Mouse (Mus musculus): ENCODE measurements around the gene Cabcoco1. TPM values are rescaled to one million over a fixed set of nuclear protein-coding genes. Genes with fewer than 3 reads are reported as not detected.

Cabcoco1 gene
- polyA plus RNA-seq, 1 experiment from 2014 or later = 1.1 TPM

DNA sequence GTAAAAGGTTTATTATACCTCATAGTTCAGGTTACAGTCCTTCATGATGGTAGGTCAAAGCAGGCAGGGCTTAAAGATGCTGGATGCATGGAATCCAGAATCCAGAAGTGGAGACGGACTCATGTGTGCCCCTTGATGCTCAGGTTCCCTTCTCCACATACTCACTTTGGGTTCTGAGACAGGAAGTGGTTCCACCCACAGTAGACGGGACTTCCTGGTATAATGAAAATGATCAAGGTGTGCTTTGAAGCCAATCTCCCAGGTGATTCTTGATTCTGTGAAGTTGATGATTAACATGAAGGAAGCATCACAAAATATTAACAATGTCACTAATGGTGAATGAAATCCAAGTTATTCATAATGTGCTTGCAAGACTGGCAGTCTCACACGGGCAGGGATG, 12.0 kb upstream of the Cabcoco1 start:
- ATAC-seq (replicated peaks; ENCODE audit: low FRiP score) (no peak), DNase-seq (ENCODE audit: low spot score) (no peak)
- no peaks in the 10 kb centered on the region for H3K9me3 ChIP-seq (ENCODE audit: control insufficient read depth, low read length)
- no peaks in the 10 kb centered on the region for H3K36me3 ChIP-seq (ENCODE audit: control insufficient read depth, insufficient read depth, low read length)
- no peak overlapping the region for H3K9ac ChIP-seq (ENCODE audit: low read depth, low read length)
- no peak overlapping the region for H3K4me2 ChIP-seq
- WGBS = 81% methylated on average over 3 of the region's 3 CpGs
- H3K4me3 ChIP-seq (ENCODE audit: low read depth, low read length) = no peak overlapping the region
- H3K4me1 ChIP-seq (replicated peaks; ENCODE audit: control insufficient read depth, insufficient read depth, low read length) = no peaks in the 10 kb centered on the region
- no peaks in the 10 kb centered on the region for H3K27me3 ChIP-seq (replicated peaks; ENCODE audit: control insufficient read depth, insufficient read depth, low read length)
- no peak overlapping the region for H3K27ac ChIP-seq (ENCODE audit: low read depth, low read length)

DNA sequence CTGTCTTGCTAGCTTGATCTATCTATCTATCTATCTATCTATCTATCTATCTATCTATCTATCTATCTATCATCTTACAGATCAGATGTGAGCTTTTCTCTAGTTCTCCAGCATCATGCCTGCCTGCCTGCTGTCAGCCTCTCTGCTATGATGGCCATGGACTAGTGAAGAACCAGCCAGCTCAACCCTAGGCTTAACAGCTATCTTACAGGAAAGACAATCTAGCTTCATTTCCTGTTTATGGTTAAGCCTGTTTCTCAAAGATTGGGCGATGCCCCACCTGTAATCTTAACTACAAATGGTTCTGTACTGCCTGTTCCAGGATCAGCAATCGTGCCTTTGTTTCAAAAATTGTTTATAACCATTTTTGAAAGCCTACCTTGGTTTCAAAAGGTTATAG, 10.9 kb upstream of the Cabcoco1 start:
- Histone ChIP-seq H3K4me1 (replicated peaks; ENCODE audit: control insufficient read depth, insufficient read depth, low read length) (no peaks in the 10 kb centered on the region), H3K9ac (ENCODE audit: low read depth, low read length) (no peak overlapping the region), H3K9me3 (ENCODE audit: control insufficient read depth, low read length) (no peaks in the 10 kb centered on the region), H3K27me3 (replicated peaks; ENCODE audit: control insufficient read depth, insufficient read depth, low read length) (no peaks in the 10 kb centered on the region), H3K27ac (ENCODE audit: low read depth, low read length) (no peak overlapping the region), H3K4me2 (no peak overlapping the region), H3K4me3 (ENCODE audit: low read depth, low read length) (no peak overlapping the region), H3K36me3 (ENCODE audit: control insufficient read depth, insufficient read depth, low read length) (no peaks in the 10 kb centered on the region)
- DNase-seq (ENCODE audit: low spot score) (no peak), ATAC-seq (replicated peaks; ENCODE audit: low FRiP score) (no peak)
- WGBS = 48% methylated on average over 2 of the region's 2 CpGs

GRCm38 (mm10) chr10:68551316-68551715, 9.6 kb upstream of the Cabcoco1 start:
- Histone ChIP-seq H3K4me3 (ENCODE audit: low read depth, low read length) (no peak overlapping the region), H3K36me3 (ENCODE audit: control insufficient read depth, insufficient read depth, low read length) (no peaks in the 10 kb centered on the region), H3K9ac (ENCODE audit: low read depth, low read length) (no peak overlapping the region), H3K4me1 (replicated peaks; ENCODE audit: control insufficient read depth, insufficient read depth, low read length) (no peaks in the 10 kb centered on the region), H3K4me2 (no peak overlapping the region), H3K9me3 (ENCODE audit: control insufficient read depth, low read length) (no peaks in the 10 kb centered on the region), H3K27me3 (replicated peaks; ENCODE audit: control insufficient read depth, insufficient read depth, low read length) (no peaks in the 10 kb centered on the region), H3K27ac (ENCODE audit: low read depth, low read length) (no peak overlapping the region)
- ATAC-seq (replicated peaks; ENCODE audit: low FRiP score) (no peak), DNase-seq (ENCODE audit: low spot score) (no peak)
- 84% methylated on average over 7 of the region's 7 CpGs for WGBS

DNA sequence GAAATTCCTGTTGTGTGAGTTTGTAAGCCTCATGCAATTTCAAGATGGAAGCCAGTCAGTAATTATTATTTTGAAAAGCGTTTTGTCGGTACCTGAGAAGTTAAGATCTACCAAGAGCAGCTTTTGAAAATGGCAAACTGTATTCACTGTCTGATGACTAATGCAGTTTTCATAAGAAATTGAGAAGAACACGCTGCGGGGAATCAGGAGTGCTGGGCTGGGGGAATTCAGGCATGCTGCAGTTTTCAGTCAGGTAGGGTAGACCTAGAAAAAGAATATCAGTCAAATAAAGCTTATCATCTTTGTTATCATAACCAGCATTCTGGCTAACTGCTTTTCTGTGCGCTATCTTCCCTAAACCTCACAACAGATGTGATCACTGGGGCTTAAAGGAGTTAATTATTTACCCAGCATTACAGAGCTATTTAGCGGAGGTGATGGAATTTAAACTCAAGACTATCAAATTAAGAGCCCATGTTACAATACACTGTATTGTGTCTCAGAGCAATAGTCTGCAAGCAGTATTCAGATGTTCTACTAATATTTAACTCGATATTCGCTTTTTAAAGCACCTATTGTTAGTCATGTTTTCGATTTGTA, 9.1 kb upstream of the Cabcoco1 start:
- Histone ChIP-seq H3K9ac (ENCODE audit: low read depth, low read length) (no peak overlapping the region), H3K4me1 (replicated peaks; ENCODE audit: control insufficient read depth, insufficient read depth, low read length) (no peaks in the 10 kb centered on the region), H3K4me3 (ENCODE audit: low read depth, low read length) (no peak overlapping the region), H3K27me3 (replicated peaks; ENCODE audit: control insufficient read depth, insufficient read depth, low read length) (no peaks in the 10 kb centered on the region), H3K9me3 (ENCODE audit: control insufficient read depth, low read length) (no peaks in the 10 kb centered on the region), H3K36me3 (ENCODE audit: control insufficient read depth, insufficient read depth, low read length) (no peaks in the 10 kb centered on the region), H3K27ac (ENCODE audit: low read depth, low read length) (no peak overlapping the region), H3K4me2 (no peak overlapping the region)
- no peak for DNase-seq (ENCODE audit: low spot score)
- ATAC-seq (replicated peaks; ENCODE audit: low FRiP score) = no peak
- 88% methylated on average over 9 of the region's 9 CpGs for WGBS

DNA sequence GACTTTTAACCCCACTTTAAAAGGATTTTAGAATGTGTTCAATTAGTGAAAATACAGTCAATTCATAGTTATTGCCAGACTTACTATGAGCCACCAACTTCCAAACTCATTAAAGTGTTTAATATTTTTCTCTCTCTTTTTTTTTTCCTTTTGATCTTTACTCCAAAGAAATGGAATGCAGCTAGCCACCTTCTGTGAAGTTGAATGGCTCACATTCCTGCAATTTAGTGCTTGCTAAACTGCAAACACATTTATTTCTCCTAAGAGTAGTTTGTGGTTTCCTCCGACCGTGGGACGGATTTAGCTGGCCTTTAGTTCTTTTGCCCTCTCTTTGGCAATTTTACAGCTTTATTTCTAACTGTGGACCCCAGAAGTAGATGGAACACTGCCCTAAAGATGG, 1.4 kb upstream of the Cabcoco1 start:
- DNase-seq (ENCODE audit: low spot score) (no peak), ATAC-seq (replicated peaks; ENCODE audit: low FRiP score) (no peak)
- Histone ChIP-seq H3K27me3 (replicated peaks; ENCODE audit: control insufficient read depth, insufficient read depth, low read length) (no peaks in the 10 kb centered on the region), H3K36me3 (ENCODE audit: control insufficient read depth, insufficient read depth, low read length) (no peaks in the 10 kb centered on the region), H3K4me1 (replicated peaks; ENCODE audit: control insufficient read depth, insufficient read depth, low read length) (peaks cover 4% of the 10 kb centered on the region; the same call in 1 of the 2 replicates), H3K9ac (ENCODE audit: low read depth, low read length) (no peak overlapping the region), H3K4me3 (ENCODE audit: low read depth, low read length) (no peak overlapping the region), H3K4me2 (no peak overlapping the region), H3K9me3 (ENCODE audit: control insufficient read depth, low read length) (no peaks in the 10 kb centered on the region), H3K27ac (ENCODE audit: low read depth, low read length) (no peak overlapping the region)
- 75% methylated on average over 3 of the region's 3 CpGs for WGBS

DNA sequence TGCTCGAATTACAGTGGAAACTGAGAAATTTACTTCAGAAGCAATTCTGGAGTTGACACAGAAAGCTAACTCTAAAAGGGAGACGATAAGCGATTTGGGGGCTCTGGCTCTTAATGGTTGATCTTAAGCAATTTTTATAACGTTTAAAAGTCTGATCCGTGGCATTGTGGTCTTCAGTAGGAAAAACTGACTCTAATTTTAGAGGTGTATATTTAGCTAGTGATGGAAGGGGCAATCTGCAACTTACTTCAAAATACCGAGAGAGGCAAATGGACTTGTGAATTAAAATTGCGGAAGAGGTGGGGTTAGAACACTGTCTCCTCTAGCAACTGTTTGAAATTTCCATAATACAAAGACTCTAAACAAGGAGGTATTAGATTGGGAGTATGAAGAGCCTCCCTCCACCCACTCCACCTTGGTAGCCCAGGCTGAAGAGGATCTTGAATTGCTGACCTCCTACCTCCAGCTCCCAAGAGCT, 286 bp upstream of the Cabcoco1 start:
- Histone ChIP-seq H3K36me3 (ENCODE audit: control insufficient read depth, insufficient read depth, low read length) (no peaks in the 10 kb centered on the region), H3K27ac (ENCODE audit: low read depth, low read length) (no peak overlapping the region), H3K9me3 (ENCODE audit: control insufficient read depth, low read length) (no peaks in the 10 kb centered on the region), H3K4me3 (ENCODE audit: low read depth, low read length) (peak overlapping the region; percentile 37), H3K4me1 (replicated peaks; ENCODE audit: control insufficient read depth, insufficient read depth, low read length) (peaks cover 4% of the 10 kb centered on the region; the same call in 1 of the 2 replicates), H3K27me3 (replicated peaks; ENCODE audit: control insufficient read depth, insufficient read depth, low read length) (no peaks in the 10 kb centered on the region), H3K4me2 (peak overlapping the region; percentile 72), H3K9ac (ENCODE audit: low read depth, low read length) (peak overlapping the region; percentile 37; the same call in 1 of the 2 replicates)
- 39% methylated on average over 7 of the region's 7 CpGs for WGBS
- no peak for ATAC-seq (replicated peaks; ENCODE audit: low FRiP score)
- DNase-seq (ENCODE audit: low spot score) = no peak

GRCm38 (mm10) chr10:68540612-68541011, 1.1 kb downstream of the Cabcoco1 start:
- Histone ChIP-seq H3K27ac (ENCODE audit: low read depth, low read length) (no peak overlapping the region), H3K27me3 (replicated peaks; ENCODE audit: control insufficient read depth, insufficient read depth, low read length) (no peaks in the 10 kb centered on the region), H3K9me3 (ENCODE audit: control insufficient read depth, low read length) (no peaks in the 10 kb centered on the region), H3K4me3 (ENCODE audit: low read depth, low read length) (no peak overlapping the region), H3K9ac (ENCODE audit: low read depth, low read length) (no peak overlapping the region), H3K36me3 (ENCODE audit: control insufficient read depth, insufficient read depth, low read length) (no peaks in the 10 kb centered on the region), H3K4me1 (replicated peaks; ENCODE audit: control insufficient read depth, insufficient read depth, low read length) (peaks cover 4% of the 10 kb centered on the region; the same call in 1 of the 2 replicates), H3K4me2 (no peak overlapping the region)
- WGBS = 63% methylated on average over 3 of the region's 3 CpGs
- DNase-seq (ENCODE audit: low spot score) = no peak
- ATAC-seq (replicated peaks; ENCODE audit: low FRiP score) = no peak

DNA sequence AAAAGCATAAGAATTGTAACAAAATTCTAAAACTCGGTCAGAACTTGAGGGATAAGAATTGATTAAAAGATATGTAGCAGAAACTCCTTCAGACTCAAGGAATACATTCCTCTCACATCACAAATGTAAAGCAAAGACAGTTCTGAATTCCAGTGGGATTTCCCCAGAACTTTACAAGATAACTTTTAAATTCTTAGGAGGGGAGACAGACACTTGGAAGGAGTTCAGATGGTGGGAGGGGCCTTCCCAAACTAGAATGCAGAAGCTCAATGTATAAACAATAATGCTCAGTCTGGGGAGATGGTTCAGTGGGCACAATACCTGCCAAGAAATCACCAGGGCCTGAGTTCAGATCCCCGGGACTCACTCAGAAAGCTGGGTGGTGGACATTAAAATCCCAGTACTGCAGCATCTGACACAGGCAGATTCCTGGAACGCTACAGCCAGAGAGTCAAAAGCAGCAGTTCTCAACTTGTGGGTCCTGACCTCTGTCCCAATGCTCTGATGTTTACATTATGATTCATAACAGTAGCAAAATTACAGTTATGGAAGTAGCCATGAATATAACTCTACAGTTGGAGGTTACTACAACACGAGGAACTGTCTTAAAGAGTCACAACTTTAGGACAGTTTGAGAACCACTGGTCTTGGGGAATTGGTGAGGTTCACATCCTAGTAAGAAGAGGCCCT, 4.3 kb downstream of the Cabcoco1 start:
- Histone ChIP-seq H3K9me3 (ENCODE audit: control insufficient read depth, low read length) (no peaks in the 10 kb centered on the region), H3K27me3 (replicated peaks; ENCODE audit: control insufficient read depth, insufficient read depth, low read length) (no peaks in the 10 kb centered on the region), H3K4me1 (replicated peaks; ENCODE audit: control insufficient read depth, insufficient read depth, low read length) (peaks cover 4% of the 10 kb centered on the region; the same call in 1 of the 2 replicates), H3K36me3 (ENCODE audit: control insufficient read depth, insufficient read depth, low read length) (no peaks in the 10 kb centered on the region), H3K4me3 (ENCODE audit: low read depth, low read length) (no peak overlapping the region), H3K9ac (ENCODE audit: low read depth, low read length) (no peak overlapping the region), H3K4me2 (no peak overlapping the region), H3K27ac (ENCODE audit: low read depth, low read length) (no peak overlapping the region)
- 76% methylated on average over 4 of the region's 4 CpGs for WGBS
- DNase-seq (ENCODE audit: low spot score) = no peak
- ATAC-seq (replicated peaks; ENCODE audit: low FRiP score) = no peak
